ENCODE assay signal across 7 mouse cellular contexts in the genomic region with DNA sequence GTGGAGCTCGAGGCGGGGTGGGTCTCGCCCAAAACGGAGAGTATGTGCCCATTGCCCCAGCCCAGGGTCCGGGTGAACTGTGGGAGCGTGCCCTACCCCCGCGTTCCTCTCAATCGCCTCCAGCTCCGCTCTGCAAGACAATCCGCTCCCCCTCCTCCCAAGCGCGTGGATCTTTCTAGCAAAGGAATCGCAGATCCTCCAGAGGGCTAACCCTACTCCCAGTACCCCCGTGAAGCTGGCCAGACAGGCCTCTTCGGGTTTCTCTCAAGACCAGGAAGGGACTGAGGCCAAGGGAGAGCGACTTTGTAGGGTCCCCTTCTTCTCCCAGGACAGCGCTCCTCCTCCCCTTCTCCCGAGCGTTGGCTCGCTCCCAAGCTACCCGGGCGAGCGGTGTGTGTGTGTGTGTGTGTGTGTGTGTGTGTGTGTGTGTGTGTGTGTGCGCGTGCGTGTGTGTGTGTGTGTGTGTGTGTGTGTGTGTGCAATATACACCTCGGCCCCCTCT. TPM values are rescaled to one million over a fixed set of nuclear protein-coding genes. Genes with fewer than 3 reads are reported as not detected.
DNase-seq lines count a peak whose midpoint lies in the region; ATAC-seq and TF ChIP-seq lines count a peak whose summit lies in the region.

No protein-coding gene starts in this region.

- no peak for DNase-seq in CH12.LX (ENCODE audit: extremely low read depth)
- DNase-seq in Muller cell, postnatal 12 days (ENCODE audit: inconsistent ontology term), result peak; percentile 65
- peak; percentile 62 to 69 for DNase-seq in cerebellum, postnatal 36 days
- peak; percentile 39 to 43 for DNase-seq in heart, adult 9 months (ENCODE audit: low spot score in 2 of 2)
- peak; percentile 71 for DNase-seq in lung, adult 2 months

- no peak for TF ChIP-seq POLR2A in CH12.LX (IDR thresholded peaks at IDR 0.05; ENCODE audit: low read depth, low read length)
- TF ChIP-seq POLR2A in lung, adult 2 months (IDR thresholded peaks at IDR 0.05; ENCODE audit: borderline replicate concordance, extremely low read depth, low read depth, low read length), result no peak

- ATAC-seq in kidney, embryonic 14.5 days (ENCODE audit: low FRiP score, low TSS enrichment), result peak; percentile 17; the same call in 1 of the 2 replicates
- ATAC-seq in neural tube, embryonic 14.5 days (ENCODE audit: low read depth), result peak; percentile 19

- H3K27ac ChIP-seq in CH12.LX (ENCODE audit: insufficient read depth, low read depth), result no peak overlapping the region
- H3K27ac ChIP-seq in kidney, embryonic 14.5 days (ENCODE audit: low read depth, low read length), result no peak overlapping the region
- no peak overlapping the region for H3K27ac ChIP-seq in neural tube, embryonic 14.5 days (ENCODE audit: low read depth, low read length)

- TF ChIP-seq RAD21 in CH12.LX (IDR thresholded peaks at IDR 0.05; ENCODE audit: low read depth, low read length), result no peak

- H3K4me1 ChIP-seq in CH12.LX (ENCODE audit: control insufficient read depth in 1 of 2, insufficient read depth in 2 of 2), result peaks cover 0 to 8% of the 10 kb centered on the region in 2 experiments; a peak in 1 of 4 replicates
- peaks cover 7% of the 10 kb centered on the region; the same call in 1 of the 2 replicates for H3K4me1 ChIP-seq in kidney, embryonic 14.5 days (ENCODE audit: control insufficient read depth, insufficient read depth, low read length)
- peaks cover 2% of the 10 kb centered on the region; the same call in 1 of the 2 replicates for H3K4me1 ChIP-seq in lung, adult 2 months (ENCODE audit: control insufficient read depth, insufficient read depth, low read length)
- peaks cover 7% of the 10 kb centered on the region; the same call in 1 of the 2 replicates for H3K4me1 ChIP-seq in neural tube, embryonic 14.5 days (ENCODE audit: control insufficient read depth, insufficient read depth, low read length)

- H3K9ac ChIP-seq in CH12.LX (ENCODE audit: insufficient read depth, low read depth), result peak overlapping the region; percentile 2; the same call in 1 of the 2 replicates
- H3K9ac ChIP-seq in kidney, embryonic 14.5 days (ENCODE audit: low read depth, low read length), result peak overlapping the region; percentile 66
- H3K9ac ChIP-seq in neural tube, embryonic 14.5 days (replicated peaks; ENCODE audit: low read depth, low read length), result peak overlapping the region; percentile 41

- H3K4me2 ChIP-seq in CH12.LX (ENCODE audit: insufficient read depth, low read depth, poor library complexity, severe bottlenecking), result peak overlapping the region; percentile 98
- H3K4me2 ChIP-seq in kidney, embryonic 14.5 days (replicated peaks; ENCODE audit: low read depth, low read length), result peak overlapping the region; percentile 99
- peak overlapping the region; percentile 98 for H3K4me2 ChIP-seq in neural tube, embryonic 14.5 days (ENCODE audit: low read depth, low read length)

- peaks cover 9 to 19% of the 10 kb centered on the region in 2 experiments for H3K36me3 ChIP-seq in CH12.LX (replicated peaks in 1 of 2; ENCODE audit: control insufficient read depth in 1 of 2, insufficient read depth in 1 of 2, low read length in 1 of 2)
- H3K36me3 ChIP-seq in kidney, embryonic 14.5 days (ENCODE audit: control insufficient read depth, insufficient read depth, low read length), result no peaks in the 10 kb centered on the region
- H3K36me3 ChIP-seq in neural tube, embryonic 14.5 days (ENCODE audit: control insufficient read depth, insufficient read depth, low read length), result no peaks in the 10 kb centered on the region

- no peak for TF ChIP-seq CTCF in CH12.LX (conservative IDR thresholded peaks at IDR 0.05 in 1 of 2, IDR thresholded peaks at IDR 0.05 in 1 of 2; ENCODE audit: low read depth in 2 of 2, low read length in 2 of 2)
- TF ChIP-seq CTCF in lung, adult 2 months (IDR thresholded peaks at IDR 0.05; ENCODE audit: insufficient read depth, low read length), result no peak

- peak overlapping the region; percentile 57 to 76 (median 58) for H3K4me3 ChIP-seq in CH12.LX (replicated peaks in 1 of 3; ENCODE audit: low read depth in 2 of 3, low read length in 2 of 3, poor library complexity in 1 of 3)
- H3K4me3 ChIP-seq in kidney, embryonic 14.5 days (ENCODE audit: low read length), result peak overlapping the region; percentile 73
- peak overlapping the region; percentile 78 for H3K4me3 ChIP-seq in lung, adult 2 months (replicated peaks; ENCODE audit: extremely low read depth, low read depth, low read length)
- H3K4me3 ChIP-seq in neural tube, embryonic 14.5 days (ENCODE audit: low read depth, low read length), result peak overlapping the region; percentile 78

- dilution Hi-C loops in CH12.LX (cut with MboI; ENCODE audit: extremely low pct_ligation_motif_present, extremely low pct_unique_long_range_greater_than_20kb, low sequenced_read_pairs), result no loop called here

- in situ Hi-C loops in CH12.LX (cut with MboI; ENCODE audit: low pct_ligation_motif_present, low pct_unique_long_range_greater_than_20kb, low sequenced_read_pairs), result loop anchor here (25.0 kb wide), 1 partner anchor 246 kb away; no protein-coding TSS in a partner anchor

- no peaks in the 10 kb centered on the region for H3K27me3 ChIP-seq in CH12.LX (replicated peaks)
- peaks cover 23% of the 10 kb centered on the region for H3K27me3 ChIP-seq in kidney, embryonic 14.5 days (ENCODE audit: control insufficient read depth, insufficient read depth, low read length)
- H3K27me3 ChIP-seq in neural tube, embryonic 14.5 days (ENCODE audit: control insufficient read depth, insufficient read depth, low read length), result peaks cover 28% of the 10 kb centered on the region

- H3K9me3 ChIP-seq in CH12.LX (replicated peaks; ENCODE audit: low read length), result peaks cover 29% of the 10 kb centered on the region
- no peaks in the 10 kb centered on the region for H3K9me3 ChIP-seq in kidney, embryonic 14.5 days (ENCODE audit: control insufficient read depth, low read length)
- H3K9me3 ChIP-seq in neural tube, embryonic 14.5 days (ENCODE audit: control insufficient read depth, low read length), result no peaks in the 10 kb centered on the region

- whole genome bisulfite sequencing in kidney, embryonic 14.5 days, result under 1% methylated on average over 24 of the region's 28 CpGs
- under 1% methylated on average over 25 of the region's 28 CpGs for WGBS in lung, adult 2 months
- under 1% methylated on average over 22 of the region's 28 CpGs for WGBS in neural tube, embryonic 14.5 days

- TF ChIP-seq EP300 in CH12.LX (IDR thresholded peaks at IDR 0.05; ENCODE audit: low read length), result no peak

- H3K79me2 ChIP-seq in CH12.LX (replicated peaks; ENCODE audit: control insufficient read depth, extremely low read depth, insufficient read depth, poor library complexity, severe bottlenecking), result peaks cover under 1% of the 10 kb centered on the region; the same call in 1 of the 2 replicates

TF ChIP-seq in CH12.LX, 34 proteins besides CTCF, POLR2A, EP300 and RAD21:
- TF ChIP-seq ZKSCAN1 (IDR thresholded peaks at IDR 0.05; ENCODE audit: borderline replicate concordance, low read depth, low read length), result no peak

RNA-seq across cellular contexts. Expression of gene Nr4a2, which starts 7.9 kb away (rescaled TPM):
- 1.2 and 1.8 TPM in 2 replicates for total RNA-seq in CH12.LX (2012; rRNA removed)
- total RNA-seq in CH12.LX (2014; rRNA removed), result 0.74 and 0.82 TPM in 2 replicates
- polyA plus RNA-seq in CH12.LX (2012; ENCODE audit: insufficient read length, low read depth), result 1.2 and 2.3 TPM in 2 replicates
- 3.3 and 5.4 TPM in 2 replicates for polyA plus RNA-seq in kidney, embryonic 14.5 days (2014; fragmentation: Nextera tagmentation; extraction: Ambion mirVana)
- 1.9 and 3.6 TPM in 2 replicates for polyA plus RNA-seq in lung, adult 2 months (2012; rRNA removed)
- polyA plus RNA-seq in neural tube, embryonic 14.5 days (2014; fragmentation: Nextera tagmentation; extraction: Ambion mirVana), result 24.7 and 25.6 TPM in 2 replicates

Comparison
In these comparisons a context has a peak if more than half of its experiments do, and no peak if none do; other contexts are left out.
1. H3K9ac ChIP-seq: peak in every context shown above with its lines; median percentile 66 in kidney, embryonic 14.5 days; 41 in neural tube, embryonic 14.5 days; 2 in CH12.LX.